Comparison of ENCODE assay signal across 26 mouse cellular contexts in genomic region chr13:85035903-85036302, GRCm38 (mm10).
"Had no signal": no experiment of that assay in that cellular context is flagged by ENCODE, and none has a peak within 500 bp of the region (broad histone marks: within the 10 kb centered on the region; RNA-seq: fewer than 3 reads in every experiment).

No protein-coding gene starts in this region.

- DNase-seq: gastrocnemius, postnatal 14 days; gastrocnemius, postnatal 36 days; heart, adult 11 months; heart, adult 2 months; heart, postnatal 14 days; heart, postnatal 36 days; kidney, adult 11 months; kidney, adult 2 months; kidney, adult 9 months; kidney, postnatal 10 days; kidney, postnatal 25 days; kidney, postnatal 4 days; liver; liver, embryonic 13.5 days had no signal

- H3K9ac ChIP-seq: heart, embryonic 13.5 days; heart, embryonic 15.5 days; hindbrain, embryonic 13.5 days; hindbrain, embryonic 15.5 days; limb, embryonic 12.5 days; liver, embryonic 13.5 days had no signal

- H3K27ac ChIP-seq: heart, adult 2 months; heart, embryonic 13.5 days; heart, embryonic 15.5 days; hindbrain, embryonic 13.5 days; hindbrain, embryonic 15.5 days; hindbrain, postnatal 0 days; layer of hippocampus, adult 2 months; left cerebral cortex, adult 2 months; limb, embryonic 10.5 days; limb, embryonic 12.5 days; liver, embryonic 13.5 days had no signal

- H3K36me3 ChIP-seq: heart, embryonic 13.5 days; heart, embryonic 15.5 days; hindbrain, embryonic 13.5 days; hindbrain, embryonic 15.5 days; limb, embryonic 10.5 days; limb, embryonic 12.5 days; liver, embryonic 13.5 days had no signal

- H3K27me3 ChIP-seq: heart, embryonic 13.5 days; heart, embryonic 15.5 days; hindbrain, embryonic 13.5 days; hindbrain, embryonic 15.5 days; limb, embryonic 12.5 days; liver, embryonic 13.5 days had no signal

- ATAC-seq: hindbrain, postnatal 0 days; intestine, embryonic 16.5 days had no signal

- H3K4me2 ChIP-seq: heart, embryonic 11.5 days; heart, embryonic 13.5 days; heart, embryonic 15.5 days; hindbrain, embryonic 13.5 days; hindbrain, embryonic 15.5 days; limb, embryonic 12.5 days; liver, embryonic 11.5 days; liver, embryonic 13.5 days had no signal

- H3K4me3 ChIP-seq: heart, adult 2 months; heart, embryonic 13.5 days; heart, embryonic 15.5 days; hindbrain, embryonic 13.5 days; hindbrain, embryonic 15.5 days; layer of hippocampus, adult 2 months; left cerebral cortex, adult 2 months; limb, embryonic 10.5 days; limb, embryonic 12.5 days; liver, embryonic 13.5 days had no signal

- H3K4me1 ChIP-seq: heart, embryonic 13.5 days; heart, embryonic 15.5 days; hindbrain, embryonic 13.5 days; hindbrain, embryonic 15.5 days; limb, embryonic 10.5 days; limb, embryonic 12.5 days; liver, embryonic 13.5 days had no signal

- H3K9me3 ChIP-seq: heart, embryonic 15.5 days; limb, embryonic 10.5 days had no signal
